Mouse (Mus musculus): ENCODE results near the gene Arhgdib. TPM values are rescaled to one million over a fixed set of nuclear protein-coding genes. Genes with fewer than 3 reads are reported as not detected.

The Arhgdib gene
- polyA plus RNA-seq, 1 experiment, result 1,280 TPM

- Histone ChIP-seq H3K27ac (ENCODE audit: insufficient read depth, low read depth, low read length) (no peak overlapping the region), H3K4me1 (ENCODE audit: control insufficient read depth, insufficient read depth, low read length) (no peaks in the 10 kb centered on the region), H3K4me3 (ENCODE audit: insufficient read depth, low read length) (no peak overlapping the region)
- no peak for TF ChIP-seq CTCF (IDR thresholded peaks at IDR 0.05; ENCODE audit: low read depth, low read length)
- no peak for TF ChIP-seq POLR2A (IDR thresholded peaks at IDR 0.05; ENCODE audit: borderline replicate concordance, low read depth, low read length)
Measured at GRCm38 (mm10) chr6:136954192-136954591, 12.5 kb upstream of the Arhgdib start.

- no peak overlapping the region for H3K4me3 ChIP-seq (ENCODE audit: insufficient read depth, low read length)
- H3K27ac ChIP-seq (ENCODE audit: insufficient read depth, low read depth, low read length), result no peak overlapping the region
- 0 out of 2 replicates have a peak, but pooled peaks cover 3% of the 10 kb centered on the region for H3K4me1 ChIP-seq (ENCODE audit: control insufficient read depth, insufficient read depth, low read length)
Measured at GRCm38 (mm10) chr6:136952930-136953329, 11.2 kb upstream of the Arhgdib start.

GRCm38 (mm10) chr6:136950171-136950570 lies 8.5 kb upstream of the Arhgdib start:
- peaks cover 10% of the 10 kb centered on the region for H3K4me1 ChIP-seq (ENCODE audit: control insufficient read depth, insufficient read depth, low read length)
- no peak for TF ChIP-seq CTCF (IDR thresholded peaks at IDR 0.05; ENCODE audit: low read depth, low read length)
- no peak for TF ChIP-seq POLR2A (IDR thresholded peaks at IDR 0.05; ENCODE audit: borderline replicate concordance, low read depth, low read length)

More at GRCm38 (mm10) chr6:136952930-136953329, 11.2 kb upstream of the Arhgdib start:
- TF ChIP-seq CTCF (IDR thresholded peaks at IDR 0.05; ENCODE audit: low read depth, low read length) (no peak), POLR2A (IDR thresholded peaks at IDR 0.05; ENCODE audit: borderline replicate concordance, low read depth, low read length) (no peak)

GRCm38 (mm10) chr6:136947716-136948115 lies 6.0 kb upstream of the Arhgdib start:
- TF ChIP-seq CTCF (IDR thresholded peaks at IDR 0.05; ENCODE audit: low read depth, low read length), result no peak
- no peak for TF ChIP-seq POLR2A (IDR thresholded peaks at IDR 0.05; ENCODE audit: borderline replicate concordance, low read depth, low read length)
- peaks cover 18% of the 10 kb centered on the region for H3K4me1 ChIP-seq (ENCODE audit: control insufficient read depth, insufficient read depth, low read length)
- H3K27ac ChIP-seq (ENCODE audit: insufficient read depth, low read depth, low read length), result no peak overlapping the region
- no peak overlapping the region for H3K4me3 ChIP-seq (ENCODE audit: insufficient read depth, low read length)

More at GRCm38 (mm10) chr6:136950171-136950570, 8.5 kb upstream of the Arhgdib start:
- Histone ChIP-seq H3K27ac (ENCODE audit: insufficient read depth, low read depth, low read length) (no peak overlapping the region), H3K4me3 (ENCODE audit: insufficient read depth, low read length) (no peak overlapping the region)

- no peak overlapping the region for H3K4me3 ChIP-seq (ENCODE audit: insufficient read depth, low read length)
- no peak overlapping the region for H3K27ac ChIP-seq (ENCODE audit: insufficient read depth, low read depth, low read length)
- peaks cover 22% of the 10 kb centered on the region for H3K4me1 ChIP-seq (ENCODE audit: control insufficient read depth, insufficient read depth, low read length)
- TF ChIP-seq CTCF (IDR thresholded peaks at IDR 0.05; ENCODE audit: low read depth, low read length), result no peak
- no peak for TF ChIP-seq POLR2A (IDR thresholded peaks at IDR 0.05; ENCODE audit: borderline replicate concordance, low read depth, low read length)
Measured at GRCm38 (mm10) chr6:136946943-136947342, 5.2 kb upstream of the Arhgdib start.

GRCm38 (mm10) chr6:136946241-136946640 lies 4.5 kb upstream of the Arhgdib start:
- H3K4me3 ChIP-seq (ENCODE audit: insufficient read depth, low read length), result no peak overlapping the region
- TF ChIP-seq CTCF (IDR thresholded peaks at IDR 0.05; ENCODE audit: low read depth, low read length) (no peak), POLR2A (IDR thresholded peaks at IDR 0.05; ENCODE audit: borderline replicate concordance, low read depth, low read length) (no peak)
- H3K4me1 ChIP-seq (ENCODE audit: control insufficient read depth, insufficient read depth, low read length), result peaks cover 22% of the 10 kb centered on the region
- H3K27ac ChIP-seq (ENCODE audit: insufficient read depth, low read depth, low read length), result peak overlapping the region; percentile 45

- Histone ChIP-seq H3K4me3 (ENCODE audit: insufficient read depth, low read length) (no peak overlapping the region), H3K4me1 (ENCODE audit: control insufficient read depth, insufficient read depth, low read length) (peaks cover 22% of the 10 kb centered on the region), H3K27ac (ENCODE audit: insufficient read depth, low read depth, low read length) (no peak overlapping the region)
- TF ChIP-seq POLR2A (IDR thresholded peaks at IDR 0.05; ENCODE audit: borderline replicate concordance, low read depth, low read length) (no peak), CTCF (IDR thresholded peaks at IDR 0.05; ENCODE audit: low read depth, low read length) (no peak)
Measured at GRCm38 (mm10) chr6:136944511-136944910, 2.8 kb upstream of the Arhgdib start.

- Histone ChIP-seq H3K27ac (ENCODE audit: insufficient read depth, low read depth, low read length) (no peak overlapping the region), H3K4me3 (ENCODE audit: insufficient read depth, low read length) (no peak overlapping the region), H3K4me1 (ENCODE audit: control insufficient read depth, insufficient read depth, low read length) (peaks cover 22% of the 10 kb centered on the region)
- TF ChIP-seq POLR2A (IDR thresholded peaks at IDR 0.05; ENCODE audit: borderline replicate concordance, low read depth, low read length) (no peak), CTCF (IDR thresholded peaks at IDR 0.05; ENCODE audit: low read depth, low read length) (no peak)
Measured at GRCm38 (mm10) chr6:136943392-136943791, 1.7 kb upstream of the Arhgdib start.

GRCm38 (mm10) chr6:136942280-136942679 lies 581 bp upstream of the Arhgdib start:
- Histone ChIP-seq H3K4me3 (ENCODE audit: insufficient read depth, low read length) (no peak overlapping the region), H3K4me1 (ENCODE audit: control insufficient read depth, insufficient read depth, low read length) (peaks cover 27% of the 10 kb centered on the region), H3K27ac (ENCODE audit: insufficient read depth, low read depth, low read length) (no peak overlapping the region)
- no peak for TF ChIP-seq CTCF (IDR thresholded peaks at IDR 0.05; ENCODE audit: low read depth, low read length)
- no peak for TF ChIP-seq POLR2A (IDR thresholded peaks at IDR 0.05; ENCODE audit: borderline replicate concordance, low read depth, low read length)

- Histone ChIP-seq H3K27ac (ENCODE audit: insufficient read depth, low read depth, low read length) (peak overlapping the region; percentile 96), H3K4me3 (ENCODE audit: insufficient read depth, low read length) (peak overlapping the region; percentile 65), H3K4me1 (ENCODE audit: control insufficient read depth, insufficient read depth, low read length) (peaks cover 28% of the 10 kb centered on the region)
- TF ChIP-seq CTCF (IDR thresholded peaks at IDR 0.05; ENCODE audit: low read depth, low read length), result no peak
Measured at GRCm38 (mm10) chr6:136940188-136940960, 1.3 kb downstream of the Arhgdib start.

All from bone marrow macrophage, adult 2 months (primary cell).